Mouse (Mus musculus): ENCODE measurements at regions not wholly inside any gene's neighbourhood (a gene's known extent, or its start where the extent isn't known, plus 50 kb on each side); places are given as distances from the start of the nearest gene placed in this dataset.

DNA sequence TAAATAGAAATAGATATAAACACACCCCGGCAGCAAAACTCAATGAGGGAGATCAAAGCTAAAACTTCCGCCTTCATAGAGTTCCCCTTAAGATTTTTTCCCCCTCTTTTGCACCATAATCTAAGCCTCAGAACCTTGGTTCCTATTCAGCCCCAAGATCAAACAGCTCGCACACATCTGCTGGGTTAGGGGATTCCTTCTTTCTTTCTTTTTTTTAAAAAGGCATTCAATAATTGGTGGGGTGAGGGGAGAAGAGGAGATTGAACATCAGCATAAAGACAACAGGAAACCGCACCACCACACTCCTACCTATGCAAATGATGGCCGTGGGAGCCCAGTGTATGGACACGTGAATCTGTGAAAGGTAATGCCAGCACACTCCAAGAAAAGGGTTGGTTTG, 229.5 kb upstream of the Hes1 start:
- no peak for TF ChIP-seq CTCF (IDR thresholded peaks at IDR 0.05)
- H3K4me3 ChIP-seq, result no peak overlapping the region
- H3K27ac ChIP-seq, result no peak overlapping the region
- no peak for DNase-seq
- intact Hi-C loops (cut with DNase I), result no loop called here

DNA sequence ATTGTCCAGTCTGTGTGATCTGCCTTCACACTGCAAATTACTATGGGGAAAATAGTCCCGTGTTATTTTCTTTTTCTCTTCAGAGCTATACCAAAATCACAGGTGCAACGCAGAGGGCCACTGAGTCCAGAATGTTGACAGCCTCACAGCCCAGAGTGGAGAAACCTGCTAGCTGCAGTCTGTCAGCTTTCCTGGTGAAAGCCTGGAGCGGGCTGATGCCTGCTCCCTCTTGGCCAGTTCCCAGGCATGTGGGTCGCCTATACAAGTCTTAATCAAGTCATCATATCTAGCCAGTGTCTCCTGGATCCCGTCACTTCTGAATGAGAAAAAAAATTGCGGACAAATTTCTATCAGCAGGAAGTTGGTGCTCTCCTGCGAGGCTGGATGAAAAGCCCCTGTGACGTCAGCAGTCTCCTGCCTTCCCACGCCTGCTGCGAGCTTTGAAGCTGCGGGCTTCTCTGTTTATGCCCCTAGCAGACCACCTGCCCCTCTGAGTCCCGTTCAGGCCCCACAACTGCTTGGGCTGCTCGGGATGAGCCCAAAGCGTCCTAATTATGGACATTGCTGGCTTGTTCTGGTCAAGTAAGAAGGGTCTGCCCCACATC, 227.1 kb upstream of the Hes1 start:
- TF ChIP-seq CTCF (IDR thresholded peaks at IDR 0.05), result no peak
- Histone ChIP-seq H3K27ac (no peak overlapping the region), H3K4me3 (no peak overlapping the region)
- DNase-seq, result no peak
- intact Hi-C loops (cut with DNase I), result no loop called here

- no peak for TF ChIP-seq CTCF (IDR thresholded peaks at IDR 0.05)
- H3K27ac ChIP-seq, result no peak overlapping the region
- intact Hi-C loops (cut with DNase I), result no loop called here
- no peak for DNase-seq
- no peak overlapping the region for H3K4me3 ChIP-seq
Observed at GRCm38 (mm10) chr16:29837874-29838273, 226.3 kb upstream of the Hes1 start.

DNA sequence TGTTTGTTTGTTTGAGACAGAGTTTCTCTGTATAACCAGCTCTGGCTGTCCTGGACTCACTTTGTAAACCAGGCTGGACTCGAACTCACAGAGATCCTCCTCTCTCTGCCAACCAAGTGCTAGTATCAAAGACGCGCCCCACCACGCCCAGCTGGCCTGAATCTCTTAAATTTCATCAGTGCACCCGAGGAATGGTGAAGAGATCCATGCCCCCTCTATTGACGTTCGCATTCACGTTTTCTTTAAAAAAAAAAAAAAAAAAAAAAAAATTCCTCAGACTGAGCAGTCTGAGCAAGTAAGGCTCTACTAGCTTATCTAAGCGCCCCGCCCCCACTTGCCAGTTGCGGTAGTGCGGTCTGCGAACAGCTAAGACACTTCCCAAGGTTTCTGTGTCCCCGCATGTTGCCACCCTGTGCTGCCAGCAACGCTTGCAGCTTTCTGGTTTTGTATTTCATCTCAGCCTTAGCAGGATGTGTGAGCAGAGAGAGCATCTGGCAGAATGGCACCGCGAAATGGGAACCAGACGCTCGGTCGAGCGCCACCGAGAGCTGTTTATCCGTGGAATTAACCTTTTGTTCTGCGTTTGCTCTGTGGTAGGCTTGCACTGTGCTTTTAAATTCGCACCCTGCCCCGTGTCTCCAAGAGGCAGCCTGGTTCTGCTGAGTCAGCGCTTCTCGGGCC, 225.1 kb upstream of the Hes1 start:
- peak overlapping the region; percentile 52 for H3K27ac ChIP-seq
- H3K4me3 ChIP-seq, result peak overlapping the region; percentile 58
- no peak for TF ChIP-seq CTCF (IDR thresholded peaks at IDR 0.05)
- intact Hi-C loops (cut with DNase I), result no loop called here
- peak; percentile 77 for DNase-seq

- H3K27ac ChIP-seq, result peak overlapping the region; percentile 52
- intact Hi-C loops (cut with DNase I), result no loop called here
Observed at GRCm38 (mm10) chr16:29839662-29840001, 224.6 kb upstream of the Hes1 start.

GRCm38 (mm10) chr16:29840412-29840811, 223.8 kb upstream of the Hes1 start:
- no peak for DNase-seq
- TF ChIP-seq CTCF (IDR thresholded peaks at IDR 0.05), result no peak
- intact Hi-C loops (cut with DNase I), result no loop called here
- Histone ChIP-seq H3K4me3 (no peak overlapping the region), H3K27ac (no peak overlapping the region)

More at GRCm38 (mm10) chr16:29839662-29840001, 224.6 kb upstream of the Hes1 start:
- H3K4me3 ChIP-seq, result peak overlapping the region; percentile 58
- DNase-seq, result no peak
- TF ChIP-seq CTCF (IDR thresholded peaks at IDR 0.05), result no peak

GRCm38 (mm10) chr16:29841132-29841531, 223.1 kb upstream of the Hes1 start:
- no peak overlapping the region for H3K27ac ChIP-seq
- no peak overlapping the region for H3K4me3 ChIP-seq
- TF ChIP-seq CTCF (IDR thresholded peaks at IDR 0.05), result no peak
- DNase-seq, result peak; percentile 44
- intact Hi-C loops (cut with DNase I), result no loop called here

GRCm38 (mm10) chr16:29842071-29842470, 222.1 kb upstream of the Hes1 start:
- no peak overlapping the region for H3K4me3 ChIP-seq
- no peak for TF ChIP-seq CTCF (IDR thresholded peaks at IDR 0.05)
- intact Hi-C loops (cut with DNase I), result no loop called here
- no peak overlapping the region for H3K27ac ChIP-seq
- DNase-seq, result no peak

- no peak for TF ChIP-seq CTCF (IDR thresholded peaks at IDR 0.05)
- DNase-seq, result no peak
- intact Hi-C loops (cut with DNase I), result no loop called here
- H3K27ac ChIP-seq, result no peak overlapping the region
- no peak overlapping the region for H3K4me3 ChIP-seq
Observed at GRCm38 (mm10) chr16:29843490-29843889, 220.7 kb upstream of the Hes1 start.

DNA sequence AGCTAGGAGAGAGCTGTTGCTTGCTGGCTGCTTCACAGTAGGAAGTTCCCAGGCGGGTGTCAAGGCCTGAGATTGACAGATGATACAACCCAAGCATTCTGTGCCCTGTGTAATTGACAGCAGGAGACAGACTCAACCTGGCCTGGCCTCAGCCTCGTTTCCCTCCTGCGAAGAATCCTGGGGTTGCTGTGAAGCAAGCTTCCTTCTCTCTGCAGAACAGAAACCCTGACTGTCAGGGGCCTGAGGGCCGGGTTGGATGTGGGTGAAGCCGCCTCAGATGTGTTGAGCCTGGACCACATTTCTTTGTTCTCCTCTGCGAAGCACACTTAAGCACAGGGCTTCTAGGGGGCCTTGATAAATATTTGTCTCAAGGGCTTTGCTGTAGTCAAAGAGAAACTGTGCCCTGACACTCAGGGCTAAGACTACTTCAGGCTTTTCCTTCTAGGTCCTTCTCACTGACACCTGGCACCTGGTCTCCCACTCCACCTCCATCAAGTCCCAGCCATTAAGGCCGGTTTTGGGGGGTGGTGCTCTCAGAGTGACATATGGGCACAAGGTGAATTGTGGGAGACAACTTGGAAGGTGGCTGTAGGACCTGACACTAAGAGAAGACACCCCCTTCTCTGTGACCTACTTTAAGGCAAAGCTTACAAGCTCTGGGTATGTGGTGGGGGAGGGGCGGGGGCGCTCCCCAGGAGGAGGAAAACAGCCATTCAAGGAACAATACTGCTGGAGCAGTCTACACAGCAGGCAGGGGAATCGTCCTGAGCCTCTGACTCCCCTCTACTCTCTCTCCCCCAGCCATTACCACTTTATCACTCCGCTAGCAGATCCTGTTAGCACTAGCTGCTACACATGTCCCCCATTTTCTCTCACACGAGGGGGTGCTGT, 219.2 kb upstream of the Hes1 start:
- no peak for DNase-seq
- Histone ChIP-seq H3K4me3 (no peak overlapping the region), H3K27ac (no peak overlapping the region)
- intact Hi-C loops (cut with DNase I), result no loop called here
- no peak for TF ChIP-seq CTCF (IDR thresholded peaks at IDR 0.05)

DNA sequence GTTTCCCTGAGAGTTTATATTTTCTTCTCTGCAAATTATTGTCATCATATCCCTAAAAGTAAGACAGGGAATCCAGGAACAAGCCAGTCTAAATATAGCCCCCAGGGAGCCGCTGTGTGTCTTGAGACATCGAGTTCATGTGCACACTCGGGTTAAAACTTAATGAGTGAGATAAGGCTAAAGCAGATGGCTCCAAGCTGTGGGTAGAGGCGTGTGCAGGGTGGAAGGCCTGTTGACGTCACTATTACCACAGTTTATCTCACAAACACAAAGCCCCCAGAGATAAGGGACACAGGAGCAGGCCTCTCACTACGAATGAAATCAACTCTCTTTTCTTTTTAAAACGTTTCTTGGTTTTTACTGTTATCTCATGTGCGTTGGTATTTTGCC, 218.6 kb upstream of the Hes1 start:
- H3K27ac ChIP-seq, result no peak overlapping the region
- intact Hi-C loops (cut with DNase I), result no loop called here
- no peak for DNase-seq
- no peak for TF ChIP-seq CTCF (IDR thresholded peaks at IDR 0.05)
- no peak overlapping the region for H3K4me3 ChIP-seq

DNA sequence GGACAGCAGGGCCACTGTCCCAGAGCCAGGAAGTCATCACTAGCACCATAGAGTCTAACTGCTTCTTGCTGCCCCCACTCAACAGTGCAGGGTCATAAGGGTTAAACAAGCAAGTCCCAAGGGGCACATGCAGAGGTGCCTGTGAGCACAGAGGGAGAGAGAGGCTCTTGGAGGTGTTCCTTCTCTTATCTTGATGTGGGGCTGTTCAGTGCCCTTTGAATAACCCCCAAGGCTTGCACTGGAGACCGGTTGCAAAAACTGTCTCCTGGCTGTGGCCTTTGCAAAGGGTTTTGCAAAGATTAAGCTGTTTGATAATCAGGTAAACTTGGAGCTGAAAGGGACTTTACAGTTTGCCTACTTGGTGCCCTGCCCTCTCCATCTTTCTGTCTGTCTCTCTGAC, 217.1 kb upstream of the Hes1 start:
- Histone ChIP-seq H3K27ac (no peak overlapping the region), H3K4me3 (no peak overlapping the region)
- no peak for TF ChIP-seq CTCF (IDR thresholded peaks at IDR 0.05)
- intact Hi-C loops (cut with DNase I), result no loop called here
- DNase-seq, result no peak

DNA sequence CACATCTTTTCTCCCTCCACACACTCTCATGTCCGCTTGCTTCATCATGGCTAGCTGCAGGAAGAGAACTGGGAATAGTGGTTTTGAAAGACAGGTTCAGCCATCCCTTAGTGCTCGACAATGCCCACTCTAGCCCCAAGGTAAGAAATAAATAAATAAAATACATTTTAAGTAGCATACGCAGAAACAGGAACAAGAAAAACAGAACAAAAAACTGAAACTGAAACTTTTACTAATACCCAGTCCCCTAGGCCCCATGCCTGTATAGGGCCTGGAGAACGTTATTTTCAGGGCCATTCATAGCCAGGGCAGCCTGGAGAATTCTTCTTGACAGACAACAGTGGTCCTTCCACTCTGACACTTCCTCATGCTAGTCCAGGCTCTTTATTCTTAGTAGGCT, 216.4 kb upstream of the Hes1 start:
- Histone ChIP-seq H3K4me3 (no peak overlapping the region), H3K27ac (no peak overlapping the region)
- DNase-seq, result no peak
- no peak for TF ChIP-seq CTCF (IDR thresholded peaks at IDR 0.05)
- intact Hi-C loops (cut with DNase I), result no loop called here

Measured in gastrocnemius, adult 2 months (tissue).